Mouse (Mus musculus) hindbrain, embryonic 15.5 days (tissue): ENCODE data around the gene Lrrc37a. TPM values are rescaled to one million over a fixed set of nuclear protein-coding genes. Genes with fewer than 3 reads are reported as not detected.
"Not testable (repeated sequence)": the region's sequence is repeated elsewhere in the genome, so short reads cannot be mapped to it uniquely, and the experiment has no call there.

ENCODE experiments used
- ATAC-seq: fragments of 200-750 bp; cut with Nextera tagmentation; 2 replicates; pipeline ENCODE4 v1.8.0; 2017; ENCODE audit warnings: low read depth, moderate number of reproducible peaks, moderate TSS enrichment; ENCODE audit not compliant: low FRiP score
- H3K27ac ChIP-seq: fragments of 300-500 bp; sonication (generic); replicated peaks from 2 replicates; pipeline ENCODE4 v1.5.1; 2015; ENCODE audit warnings: mild to moderate bottlenecking, inconsistent platforms
- H3K27me3 ChIP-seq: fragments of 300-500 bp; sonication (generic); 2 replicates; pipeline ENCODE4 v1.6.1; 2015; ENCODE audit warnings: control low read depth, inconsistent platforms
- H3K36me3 ChIP-seq: fragments of 300-500 bp; sonication (generic); 2 replicates; pipeline ENCODE4 v1.6.1; 2015; ENCODE audit warnings: control low read depth, inconsistent platforms
- H3K4me1 ChIP-seq: fragments of 300-500 bp; sonication (generic); replicated peaks from 2 replicates; pipeline ENCODE4 v1.6.1; 2015; ENCODE audit warnings: control low read depth, inconsistent platforms
- H3K4me2 ChIP-seq: fragments of 300-500 bp; sonication (generic); 2 replicates; pipeline ENCODE4 v1.6.1; 2015; ENCODE audit warnings: moderate library complexity, mild to moderate bottlenecking, inconsistent platforms
- H3K4me3 ChIP-seq: fragments of 300-500 bp; sonication (generic); 2 replicates; pipeline ENCODE4 v1.5.1; 2015; ENCODE audit warnings: mild to moderate bottlenecking, inconsistent platforms
- H3K9ac ChIP-seq: fragments of 300-500 bp; sonication (generic); 2 replicates; pipeline ENCODE4 v1.6.1; 2015; ENCODE audit warnings: inconsistent platforms
- H3K9me3 ChIP-seq: fragments of 300-500 bp; sonication (generic); 2 replicates; pipeline ENCODE4 v1.6.1; 2016; ENCODE audit warnings: control low read depth, inconsistent platforms
- WGBS: fragments of 180-500 bp; shearing (Covaris S2); methylation state at CpG from one replicate; pipeline ENCODE4 v1.1.7; 2015; 5-methylcytosine and 5-hydroxymethylcytosine counted together
- polyA plus RNA-seq: library from polyadenylated mRNA; unstranded; fragments of >200 nt; fragmentation: Nextera tagmentation; extraction: Ambion mirVana; gene quantifications from 2 replicates; pipeline ENCODE4 v1.2.1, GENCODE M21; 2015

Lrrc37a gene
- polyA plus RNA-seq, 1 experiment from 2014 or later: not detected

DNA sequence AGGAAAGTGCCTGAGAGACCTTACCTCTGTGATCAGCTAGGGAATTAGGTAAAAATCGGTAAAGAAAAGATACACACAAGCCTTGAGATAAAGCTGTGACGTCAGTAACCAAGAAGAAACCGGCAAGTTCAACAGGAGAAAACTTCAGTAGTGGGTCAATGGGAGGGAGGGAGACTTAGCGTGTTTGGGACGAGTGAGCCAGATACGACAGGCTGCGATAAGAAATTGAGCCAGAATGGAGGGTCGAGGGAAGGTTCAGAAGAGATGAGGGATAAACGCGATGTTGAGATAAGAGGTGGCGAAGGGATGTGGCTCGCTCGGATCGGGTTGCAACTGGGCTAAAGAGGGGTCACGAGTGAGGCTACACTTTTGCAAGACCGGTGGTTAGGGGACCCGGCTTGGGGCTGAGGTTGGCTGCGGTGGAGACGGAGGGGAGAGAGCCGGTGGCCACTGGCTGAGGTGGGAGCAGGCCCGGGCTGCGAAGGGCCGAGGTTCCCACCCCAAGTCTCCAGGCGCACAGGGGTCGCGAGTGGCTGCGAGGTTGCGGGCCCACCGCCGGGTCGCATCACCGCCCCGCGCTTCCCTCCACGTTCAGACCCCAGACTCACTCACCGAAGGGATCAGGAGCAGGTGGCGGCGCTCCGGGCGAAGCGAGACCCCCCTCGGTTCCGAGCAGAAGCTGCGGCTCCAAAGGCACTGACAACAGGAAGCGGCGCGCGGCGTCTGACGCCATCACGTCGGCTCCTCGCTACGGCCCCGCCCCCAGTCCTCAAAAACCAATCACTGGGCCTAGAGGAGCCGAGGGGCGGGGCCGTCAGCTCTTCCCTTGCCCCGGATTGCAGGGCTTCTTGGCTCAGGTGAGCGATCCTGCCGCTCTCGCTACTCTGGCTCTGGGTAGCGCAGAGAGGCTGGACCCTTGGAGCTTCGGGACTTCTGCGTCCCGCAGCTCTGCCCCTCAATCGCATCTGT, 92.1 kb downstream of the Lrrc37a start, which contains the start of gene Plekhm1:
TSS of gene Plekhm1 (minus strand) at position 707 of the 969 bp plus-strand sequence.
- Histone ChIP-seq H3K4me2 (peak within 1 kb of the TSS; percentile 74), H3K36me3 (no peaks in the 10 kb centered on the region), H3K9me3 (no peaks in the 10 kb centered on the region), H3K4me3 (peak within 1 kb of the TSS; percentile 67), H3K27ac (peak within 1 kb of the TSS; percentile 76), H3K27me3 (no peaks in the 10 kb centered on the region), H3K9ac (peak within 1 kb of the TSS; percentile 63), H3K4me1 (peaks cover 24% of the 10 kb centered on the region)
- WGBS: under 1% methylated on average over 66 of the region's 67 CpGs
- peak; percentile 99 for ATAC-seq

DNA sequence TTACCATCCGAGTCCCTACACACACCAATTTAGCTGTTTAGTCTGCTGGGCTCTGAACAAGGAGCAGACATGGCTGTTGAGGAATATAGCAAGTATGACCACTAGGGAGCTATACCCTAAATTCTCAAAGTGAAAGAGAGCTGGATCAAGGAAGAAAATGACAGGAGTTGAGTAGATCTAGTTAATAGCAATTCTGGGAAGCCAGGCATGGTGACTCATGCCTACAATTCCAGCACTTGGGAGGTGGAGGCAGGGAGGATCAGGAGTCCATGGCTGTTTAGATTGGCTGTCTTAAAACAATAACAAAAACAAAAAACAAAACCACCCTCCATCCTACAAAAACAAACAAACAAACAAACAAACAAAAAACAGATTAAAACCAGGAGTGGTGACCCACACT, 93.1 kb downstream of the Lrrc37a start:
- H3K4me3 ChIP-seq: peak overlapping the region; percentile 67
- 86% methylated on average over 1 of the region's 1 CpGs for WGBS
- ATAC-seq: no peak

DNA sequence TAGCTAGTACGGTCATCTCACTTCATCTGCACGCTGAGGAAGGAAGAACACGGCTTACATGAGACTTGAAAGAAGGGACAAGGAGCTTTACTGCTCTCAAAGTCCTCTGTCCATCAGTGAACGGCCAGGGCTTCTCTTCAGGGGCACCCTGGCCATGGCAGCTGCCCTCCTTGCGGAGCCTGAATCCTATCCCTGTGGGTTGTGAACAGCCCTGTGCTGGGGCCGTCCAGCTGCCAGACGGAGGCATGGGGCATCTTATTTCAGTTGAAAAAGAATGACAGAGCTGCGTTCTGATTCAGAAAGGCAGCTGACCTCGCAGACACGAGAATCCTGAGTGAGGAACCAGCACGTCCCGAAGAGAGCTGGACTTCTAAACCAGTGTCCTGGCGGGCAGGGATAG, 95.5 kb downstream of the Lrrc37a start:
- Histone ChIP-seq H3K4me2 (no peak overlapping the region), H3K36me3 (no peaks in the 10 kb centered on the region), H3K4me3 (no peak overlapping the region), H3K4me1 (peaks cover 24% of the 10 kb centered on the region), H3K27ac (no peak overlapping the region), H3K9ac (no peak overlapping the region), H3K27me3 (no peaks in the 10 kb centered on the region), H3K9me3 (no peaks in the 10 kb centered on the region)
- ATAC-seq: no peak
- WGBS: 94% methylated on average over 13 of the region's 13 CpGs

More for the DNA sequence above, 93.1 kb downstream of the Lrrc37a start:
- Histone ChIP-seq H3K27ac (no peak overlapping the region), H3K4me2 (peak overlapping the region; percentile 74), H3K4me1 (peaks cover 24% of the 10 kb centered on the region), H3K36me3 (no peaks in the 10 kb centered on the region), H3K9me3 (no peaks in the 10 kb centered on the region), H3K9ac (peak overlapping the region; percentile 63), H3K27me3 (no peaks in the 10 kb centered on the region)

DNA sequence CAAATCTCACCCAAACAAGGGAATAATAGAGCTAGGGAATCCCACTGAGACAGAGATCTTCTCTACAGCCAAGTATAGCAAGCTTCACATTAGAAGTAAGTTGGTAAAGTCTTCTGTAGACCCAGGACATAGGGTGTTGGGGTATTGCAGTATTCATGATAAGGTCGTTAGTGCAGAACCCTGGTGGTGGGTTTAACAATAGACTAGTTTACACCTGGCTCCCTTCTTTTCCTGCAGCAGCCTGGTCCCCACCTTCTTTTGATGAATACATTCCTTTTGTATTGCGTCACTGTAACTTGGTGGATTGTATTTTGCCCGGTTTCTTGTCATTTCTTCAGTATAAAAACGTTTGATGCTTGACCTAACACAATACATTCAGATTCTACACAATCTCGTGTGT, 97.3 kb downstream of the Lrrc37a start:
- H3K9ac ChIP-seq, H3K27ac ChIP-seq, H3K36me3 ChIP-seq, H3K4me3 ChIP-seq, H3K27me3 ChIP-seq, ATAC-seq, H3K4me2 ChIP-seq, H3K9me3 ChIP-seq: not testable (repeated sequence)
- H3K4me1 ChIP-seq: peaks cover 18% of the 10 kb centered on the region
- WGBS: 63% methylated on average over 5 of the region's 5 CpGs

DNA sequence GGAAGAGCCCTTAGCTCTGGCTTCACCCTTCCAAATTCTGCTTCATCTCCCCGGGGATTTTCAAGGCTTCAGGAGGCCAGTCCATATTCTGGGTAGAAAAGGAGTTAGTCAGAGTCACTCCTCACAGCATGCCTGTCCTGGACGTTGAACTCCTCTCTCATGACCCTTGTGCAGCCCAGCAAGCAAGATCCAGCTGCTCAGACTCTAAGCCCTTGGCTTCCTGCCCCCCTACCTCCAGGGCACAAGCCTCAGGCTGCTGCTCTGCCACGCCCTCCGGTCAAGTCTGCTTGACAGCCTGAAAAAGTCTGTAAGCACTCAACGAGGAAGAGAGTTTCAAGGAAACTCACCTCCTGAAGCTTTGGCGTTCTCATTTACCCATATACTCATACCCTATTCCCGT, 97.8 kb downstream of the Lrrc37a start:
- Histone ChIP-seq H3K27me3 (no peaks in the 10 kb centered on the region), H3K9ac (no peak overlapping the region), H3K4me3 (no peak overlapping the region), H3K36me3 (0 out of 2 replicates have a peak, but pooled peaks cover 9% of the 10 kb centered on the region), H3K4me1 (peaks cover 13% of the 10 kb centered on the region), H3K9me3 (no peaks in the 10 kb centered on the region), H3K4me2 (no peak overlapping the region), H3K27ac (no peak overlapping the region)
- 80% methylated on average over 7 of the region's 7 CpGs for WGBS
- ATAC-seq: no peak

DNA sequence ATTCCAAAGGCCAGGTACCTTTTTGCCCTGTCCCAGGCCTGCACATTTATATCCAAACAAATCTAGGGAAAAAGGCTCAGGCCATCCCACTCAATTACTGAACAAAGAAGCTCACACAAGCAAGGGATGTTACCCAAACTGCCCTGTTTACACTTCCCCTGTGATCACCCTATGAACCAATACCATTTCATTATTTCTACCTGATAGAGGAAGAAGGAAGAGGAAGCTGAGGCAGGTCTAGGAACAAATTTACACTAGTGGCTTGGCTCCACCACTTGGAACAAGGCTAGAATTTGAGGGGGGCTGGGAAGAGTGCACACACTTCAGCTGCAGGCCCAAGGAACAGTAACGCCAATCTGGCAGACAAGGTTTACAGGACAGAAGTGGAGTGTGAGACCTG, 98.6 kb downstream of the Lrrc37a start:
- 0 out of 2 replicates have a peak, but pooled peaks cover 9% of the 10 kb centered on the region for H3K36me3 ChIP-seq
- no peak overlapping the region for H3K27ac ChIP-seq
- H3K4me2 ChIP-seq: no peak overlapping the region
- peaks cover 6% of the 10 kb centered on the region for H3K4me1 ChIP-seq
- no peaks in the 10 kb centered on the region for H3K9me3 ChIP-seq
- 97% methylated on average over 1 of the region's 1 CpGs for WGBS
- no peak overlapping the region for H3K9ac ChIP-seq
- ATAC-seq: no peak
- no peaks in the 10 kb centered on the region for H3K27me3 ChIP-seq
- H3K4me3 ChIP-seq: no peak overlapping the region

DNA sequence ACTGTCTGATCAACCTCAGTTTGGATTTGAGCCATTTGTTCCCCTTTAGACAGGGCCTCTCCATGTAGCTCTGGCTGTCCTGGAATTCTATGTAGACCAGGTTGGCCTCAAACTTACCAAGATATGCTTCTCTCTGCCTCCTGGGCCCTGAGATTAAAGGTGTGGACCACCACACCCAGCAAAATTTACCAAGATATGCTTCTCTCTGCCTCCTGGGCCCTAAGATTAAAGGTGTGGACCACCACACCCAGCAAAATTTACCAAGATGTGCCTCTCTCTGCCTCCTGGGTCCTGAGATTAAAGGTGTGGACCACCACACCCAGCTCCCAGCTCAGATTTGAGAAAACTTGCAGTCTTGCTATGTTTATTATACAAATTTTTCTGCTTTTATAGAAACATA, 99.8 kb downstream of the Lrrc37a start:
- Histone ChIP-seq H3K27ac (no peak overlapping the region), H3K4me3 (no peak overlapping the region), H3K4me1 (no peaks in the 10 kb centered on the region), H3K36me3 (0 out of 2 replicates have a peak, but pooled peaks cover 9% of the 10 kb centered on the region), H3K4me2 (no peak overlapping the region), H3K9ac (no peak overlapping the region), H3K27me3 (no peaks in the 10 kb centered on the region), H3K9me3 (no peaks in the 10 kb centered on the region)
- ATAC-seq: no peak

DNA sequence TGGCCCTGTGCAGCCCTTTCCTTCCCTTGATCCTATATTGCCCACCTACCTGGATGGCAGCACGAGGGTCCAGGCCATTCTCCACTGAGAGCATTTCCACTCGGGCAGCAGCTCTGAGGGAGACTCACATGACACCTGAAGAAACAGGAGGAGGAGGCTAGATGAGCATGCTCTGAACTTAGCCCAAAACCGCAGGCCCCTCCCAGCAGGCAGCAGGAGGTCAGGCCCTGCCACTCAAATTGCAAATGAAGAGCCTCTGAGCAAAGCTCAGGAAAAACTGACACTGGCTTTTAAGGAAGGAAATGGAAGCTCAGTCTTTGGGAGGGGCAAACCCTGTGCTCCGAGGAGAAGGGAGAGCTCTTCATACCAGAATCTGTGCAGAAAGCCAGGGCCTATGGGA, 100.6 kb downstream of the Lrrc37a start:
- no peak overlapping the region for H3K9ac ChIP-seq
- no peaks in the 10 kb centered on the region for H3K27me3 ChIP-seq
- H3K4me1 ChIP-seq: no peaks in the 10 kb centered on the region
- no peaks in the 10 kb centered on the region for H3K9me3 ChIP-seq
- 61% methylated on average over 4 of the region's 4 CpGs for WGBS
- no peak overlapping the region for H3K4me2 ChIP-seq
- no peak for ATAC-seq
- 0 out of 2 replicates have a peak, but pooled peaks cover 9% of the 10 kb centered on the region for H3K36me3 ChIP-seq
- H3K4me3 ChIP-seq: no peak overlapping the region
- H3K27ac ChIP-seq: no peak overlapping the region

DNA sequence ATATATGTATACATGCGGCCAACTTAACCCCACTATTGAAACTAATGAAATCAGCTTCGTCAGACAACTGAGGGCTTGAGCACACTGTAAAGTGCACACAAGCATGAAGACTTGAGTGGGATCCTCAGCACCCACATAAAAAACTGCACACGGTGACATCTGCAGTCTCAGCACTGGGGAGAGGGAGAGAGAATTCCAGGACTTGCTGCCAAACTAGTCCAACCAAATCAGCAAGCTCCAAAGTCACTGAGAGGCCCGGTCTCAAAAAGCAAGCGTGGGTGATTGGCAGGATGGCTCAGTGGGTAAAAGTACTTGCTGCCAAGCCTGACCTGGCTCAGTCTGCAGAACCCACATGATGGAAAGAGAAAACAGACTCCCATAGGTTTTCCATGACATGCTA, 101.7 kb downstream of the Lrrc37a start:
- H3K4me3 ChIP-seq: no peak overlapping the region
- 91% methylated on average over 5 of the region's 5 CpGs for WGBS
- ATAC-seq: no peak

DNA sequence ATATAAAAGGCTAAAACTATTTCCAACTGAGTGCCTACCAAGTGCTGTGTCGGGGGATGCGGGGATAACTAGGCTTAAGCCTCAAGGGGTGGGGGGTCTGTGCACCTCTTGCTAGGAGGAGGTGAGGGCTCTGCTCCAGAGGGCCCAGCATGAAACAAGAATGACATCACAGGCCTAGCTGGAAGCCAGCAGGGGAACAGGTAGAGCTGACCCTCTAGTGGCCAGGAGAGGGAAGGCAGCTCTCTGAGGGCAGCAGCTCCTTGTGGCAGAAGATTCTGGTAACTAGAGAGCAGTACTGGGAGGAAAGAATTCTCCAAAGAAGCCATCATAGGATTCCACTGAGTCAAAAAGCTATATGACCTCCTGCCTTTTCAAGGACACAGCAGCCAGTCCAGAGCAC, 102.2 kb downstream of the Lrrc37a start:
- Histone ChIP-seq H3K4me1 (no peaks in the 10 kb centered on the region), H3K4me2 (no peak overlapping the region)
- no peak for ATAC-seq

More for the DNA sequence above, 101.7 kb downstream of the Lrrc37a start:
- Histone ChIP-seq H3K27ac (no peak overlapping the region), H3K9me3 (no peaks in the 10 kb centered on the region), H3K9ac (no peak overlapping the region), H3K4me1 (no peaks in the 10 kb centered on the region), H3K27me3 (no peaks in the 10 kb centered on the region), H3K4me2 (no peak overlapping the region), H3K36me3 (0 out of 2 replicates have a peak, but pooled peaks cover 9% of the 10 kb centered on the region)

More for the DNA sequence above, 102.2 kb downstream of the Lrrc37a start:
- Histone ChIP-seq H3K36me3 (peaks cover 9% of the 10 kb centered on the region; the same call in 1 of the 2 replicates), H3K4me3 (no peak overlapping the region), H3K27me3 (no peaks in the 10 kb centered on the region), H3K9ac (no peak overlapping the region), H3K27ac (no peak overlapping the region), H3K9me3 (no peaks in the 10 kb centered on the region)
- WGBS: 72% methylated on average over 2 of the region's 2 CpGs
